Mouse (Mus musculus) retina, postnatal 1 day (tissue): ENCODE measurements around the gene Vps35.

Experiments
- DNase-seq: peaks from one replicate; pipeline ENCODE4 v3.0.0-alpha.2; 2012

Vps35 gene

DNA sequence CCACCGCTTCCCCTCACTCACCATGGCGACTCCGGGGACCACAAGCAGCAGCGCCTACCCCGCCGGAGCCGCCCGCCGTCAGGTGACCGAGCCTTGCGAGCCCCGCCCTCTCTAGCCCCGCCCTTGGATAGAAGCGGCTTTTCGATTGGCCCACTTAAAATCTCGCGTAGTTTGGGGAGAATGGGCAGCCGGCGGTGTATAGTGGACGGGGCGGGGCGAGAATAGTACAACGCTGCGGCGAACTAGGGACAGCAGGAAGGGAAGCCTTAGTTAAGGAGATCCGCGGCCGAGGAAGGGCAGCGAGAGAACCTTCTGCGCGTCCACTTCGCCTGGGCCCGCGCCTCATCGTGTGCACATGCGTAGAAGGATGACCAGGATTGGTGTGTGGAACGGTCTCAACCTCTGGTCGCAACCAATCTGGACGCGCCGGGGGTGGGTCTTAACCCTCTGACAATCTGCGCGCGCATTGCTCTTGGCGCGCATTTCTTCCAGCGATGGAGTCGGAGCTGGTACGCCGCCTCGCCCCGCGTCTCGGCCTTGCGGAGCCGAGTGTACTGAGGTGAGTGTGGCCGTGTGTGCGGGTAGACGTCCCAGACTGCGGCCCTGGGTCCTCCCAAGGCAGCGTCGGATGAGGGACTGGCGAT, at the start of gene Vps35, which contains the start of gene Orc6:
Vps35 (minus strand) TSS at position 369 of the 644 bp plus-strand sequence.
Orc6 (plus strand) TSS at position 199 of the 644 bp plus-strand sequence.
- DNase-seq, result peak; percentile 98

DNA sequence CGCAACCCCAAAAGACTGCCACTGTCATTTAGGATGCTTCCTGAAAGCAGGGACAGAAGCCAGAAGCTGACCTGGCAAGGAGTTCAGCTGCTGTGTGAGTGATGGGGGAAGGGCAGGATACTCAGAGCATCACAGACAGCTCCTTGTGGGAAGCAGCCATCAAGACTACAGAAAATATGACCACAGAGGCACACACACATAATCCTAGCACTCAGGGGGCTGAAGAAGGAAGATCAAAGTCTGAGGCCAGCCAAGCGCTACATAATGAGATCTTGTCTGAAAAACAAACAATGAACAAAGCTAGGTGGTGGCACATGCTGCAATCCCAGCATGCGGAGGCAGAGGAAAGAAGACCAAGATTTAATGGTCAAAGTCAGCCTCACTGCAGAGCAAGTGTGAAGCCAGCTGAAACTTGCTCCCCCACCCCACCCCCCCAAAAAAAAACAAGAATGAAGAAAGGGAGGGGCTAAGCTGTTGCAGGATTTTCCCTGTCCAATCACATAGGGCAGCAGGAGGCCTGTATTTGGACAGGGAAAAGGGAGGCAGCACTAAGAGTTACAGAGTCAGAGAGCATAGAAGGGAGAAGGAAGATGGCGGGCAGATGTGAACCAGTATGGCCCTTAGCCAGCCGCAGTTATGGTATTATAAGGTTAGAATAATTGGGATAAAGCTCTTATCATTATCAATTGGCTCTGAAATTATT, 40.4 kb upstream of the Vps35 start:
- peak; percentile 47 for DNase-seq

- no peak for DNase-seq
Measured at GRCm38 (mm10) chr8:85337681-85338080, 38.1 kb upstream of the Vps35 start.

DNA sequence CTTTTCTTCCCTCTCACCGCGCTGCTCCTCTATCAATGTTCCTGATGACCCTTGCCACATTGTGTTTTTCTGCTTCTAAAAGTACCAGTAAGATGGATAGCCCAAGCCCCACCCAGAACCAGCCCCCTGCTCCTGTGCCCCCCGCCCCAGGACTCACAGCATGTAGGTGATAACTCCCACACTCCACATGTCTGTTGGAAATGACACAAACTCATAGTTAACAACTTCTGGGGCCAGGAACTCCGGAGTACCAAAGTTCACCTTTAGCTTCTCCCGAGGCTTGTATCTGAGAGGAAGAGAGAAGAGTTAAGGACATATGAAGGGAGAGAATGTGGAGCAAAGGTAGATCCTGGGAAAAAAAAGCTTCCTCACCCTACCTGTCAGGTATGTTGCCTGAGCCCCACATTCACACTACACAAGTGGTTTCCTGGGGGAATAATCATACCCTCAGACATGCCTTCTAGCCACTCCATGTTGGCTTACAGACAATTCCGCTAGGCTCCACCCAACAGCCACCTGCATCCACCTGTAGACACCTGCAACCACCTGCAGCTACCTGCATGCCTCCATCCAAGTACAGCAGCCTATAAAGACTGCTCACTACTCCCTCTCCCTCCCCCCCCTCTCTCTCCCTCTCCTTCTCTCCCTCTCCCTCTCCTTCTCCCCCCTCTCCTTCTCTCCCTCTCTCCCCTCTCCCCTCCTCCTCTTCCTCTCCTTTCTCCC, 36.8 kb upstream of the Vps35 start:
- DNase-seq, result no peak

GRCm38 (mm10) chr8:85335105-85335504, 35.5 kb upstream of the Vps35 start:
- DNase-seq, result no peak

- DNase-seq, result no peak
Measured at GRCm38 (mm10) chr8:85329506-85329905, 29.9 kb upstream of the Vps35 start.

DNA sequence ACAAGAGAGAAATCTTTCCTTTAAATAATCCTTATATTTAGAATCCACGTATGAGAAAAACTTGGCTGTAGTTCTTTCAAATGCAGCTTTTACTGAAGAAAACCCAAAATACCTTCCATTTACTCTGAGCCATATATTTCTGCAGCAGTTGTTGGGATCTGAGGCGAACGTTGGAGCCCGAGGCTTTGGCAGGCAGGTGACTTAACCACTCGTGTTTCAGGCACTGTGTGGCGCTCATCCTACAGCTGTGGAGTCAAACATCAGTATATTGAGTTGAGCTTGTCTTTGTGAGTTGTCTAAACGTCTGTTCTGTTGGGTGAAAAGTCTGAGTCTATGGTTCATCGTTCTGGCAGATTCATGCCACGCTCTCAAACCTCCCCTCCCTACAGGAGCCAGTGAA, 27.4 kb upstream of the Vps35 start:
- no peak for DNase-seq

- DNase-seq, result no peak
Measured at GRCm38 (mm10) chr8:85323084-85323483, 23.5 kb upstream of the Vps35 start.

GRCm38 (mm10) chr8:85321981-85322380, 22.4 kb upstream of the Vps35 start:
- no peak for DNase-seq

DNA sequence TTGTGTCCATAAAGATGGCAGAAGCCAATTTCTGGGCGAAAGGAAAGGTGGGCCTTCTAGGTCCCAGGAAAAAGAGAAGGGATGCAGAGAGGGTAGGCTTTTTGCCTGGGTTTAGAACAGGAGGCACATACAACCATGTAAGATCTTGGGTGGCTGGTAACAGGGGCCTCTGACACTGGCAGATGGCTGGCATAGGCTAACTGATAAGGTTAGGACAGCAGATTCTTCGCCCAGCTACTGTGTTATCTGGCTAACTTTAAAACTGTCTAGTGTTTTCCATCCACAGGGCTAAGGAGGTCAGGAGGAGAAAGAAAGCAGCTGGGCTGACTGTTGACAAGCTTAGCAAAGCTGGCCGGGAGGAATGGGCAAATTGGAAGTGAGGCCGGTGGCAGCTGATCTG, 18.9 kb upstream of the Vps35 start:
- no peak for DNase-seq

- DNase-seq, result no peak
Measured at GRCm38 (mm10) chr8:85313036-85313435, 13.4 kb upstream of the Vps35 start.

DNA sequence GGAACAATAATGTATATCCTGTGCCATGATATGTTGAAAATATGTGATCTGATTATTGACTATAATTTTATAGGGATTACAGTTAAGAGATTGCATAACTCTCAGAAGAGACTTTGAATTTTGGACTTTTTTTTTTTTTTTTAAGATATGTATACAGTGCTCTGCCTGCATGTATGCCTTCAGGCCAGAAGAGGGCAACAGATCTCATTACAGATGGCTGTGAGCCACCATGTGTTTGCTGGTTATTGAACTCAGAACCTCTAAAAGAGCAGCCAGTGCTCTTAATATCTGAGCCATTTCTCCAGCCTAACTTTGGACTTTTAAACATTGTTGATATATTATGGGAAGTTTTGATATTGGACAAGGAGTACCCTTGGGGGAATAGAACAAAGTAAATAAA, 12.1 kb upstream of the Vps35 start:
- peak; percentile 36 for DNase-seq

GRCm38 (mm10) chr8:85308564-85308963, 9.0 kb upstream of the Vps35 start:
- DNase-seq, result no peak

- no peak for DNase-seq
Measured at GRCm38 (mm10) chr8:85303531-85303930, 3.9 kb upstream of the Vps35 start.

DNA sequence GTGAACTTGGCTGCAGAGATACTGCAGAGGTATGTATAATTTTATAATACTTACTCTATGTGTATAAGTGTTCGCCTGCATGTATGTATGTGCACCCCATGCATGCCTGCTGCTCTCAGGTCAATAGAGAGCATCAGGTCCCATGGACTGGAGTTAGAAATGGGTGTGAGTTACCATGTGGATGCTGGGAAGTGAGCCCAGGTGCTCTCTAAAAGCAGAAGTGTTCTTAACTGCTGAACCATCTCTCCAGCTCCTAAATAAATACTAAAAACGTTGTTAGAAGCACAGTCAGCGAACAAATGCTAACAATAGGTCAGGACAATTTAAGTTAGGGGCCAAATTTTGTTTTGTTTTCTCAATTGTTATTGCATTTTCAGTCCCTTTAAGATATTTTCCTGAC, 3.3 kb upstream of the Vps35 start:
- no peak for DNase-seq

DNA sequence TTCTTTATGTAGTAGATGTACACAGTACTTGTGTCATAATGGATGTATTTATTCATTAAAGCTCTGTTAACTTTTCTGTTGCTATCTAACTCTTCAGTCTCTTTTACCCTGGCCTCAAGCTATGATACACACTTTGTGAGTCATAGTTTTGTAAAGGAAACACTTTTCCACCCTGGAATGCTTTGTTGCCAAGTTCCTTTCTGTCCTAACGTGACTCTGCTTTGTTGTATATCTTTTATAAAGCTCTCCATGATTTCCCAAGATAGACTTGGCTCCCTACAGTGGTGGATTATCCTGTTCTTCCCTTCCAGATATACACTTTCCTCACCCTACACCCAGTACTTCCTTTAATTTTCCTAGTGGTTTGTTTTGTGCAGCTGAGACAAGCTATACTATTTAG, 2.3 kb upstream of the Vps35 start:
- DNase-seq, result no peak

DNA sequence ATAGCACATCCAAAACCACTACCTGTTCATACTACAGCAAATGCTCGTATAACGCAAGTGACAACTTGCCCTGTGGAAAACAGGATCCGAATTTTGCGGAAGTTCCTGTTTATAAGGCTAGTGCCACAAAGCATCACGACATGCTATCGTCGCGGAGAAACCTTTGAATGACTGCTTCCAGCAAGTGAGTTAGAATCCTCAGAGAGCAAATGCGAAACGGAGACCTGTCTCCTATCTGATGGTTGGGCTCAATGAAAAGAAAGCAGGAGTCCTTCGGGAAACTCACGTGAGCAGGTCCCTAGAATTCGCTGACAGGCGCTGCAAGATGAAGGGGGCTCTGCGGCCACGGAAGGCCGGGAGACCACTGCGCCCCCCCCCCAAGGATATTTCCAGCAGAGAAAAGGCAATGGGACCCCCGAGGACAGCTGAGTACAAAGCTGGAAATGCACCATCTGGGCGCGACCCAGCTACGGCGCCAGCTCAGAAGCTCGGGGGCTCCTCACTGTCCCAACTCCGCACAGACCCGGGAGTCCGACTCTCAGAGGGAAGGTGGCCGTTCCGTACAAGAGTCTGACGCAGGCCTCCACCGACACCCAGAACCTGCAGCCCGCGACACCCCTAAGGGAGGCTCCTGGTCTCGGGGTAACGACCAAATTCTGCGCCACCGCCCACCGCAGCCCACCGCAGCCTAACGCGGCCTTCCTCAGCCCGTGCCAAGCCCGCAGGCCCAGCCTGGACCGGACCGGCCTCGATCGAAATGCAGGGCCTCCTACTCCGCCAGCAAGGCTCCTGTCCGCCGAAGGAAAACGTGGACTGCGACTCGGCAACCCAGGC, 785 bp downstream of the Vps35 start:
- no peak for DNase-seq

DNA sequence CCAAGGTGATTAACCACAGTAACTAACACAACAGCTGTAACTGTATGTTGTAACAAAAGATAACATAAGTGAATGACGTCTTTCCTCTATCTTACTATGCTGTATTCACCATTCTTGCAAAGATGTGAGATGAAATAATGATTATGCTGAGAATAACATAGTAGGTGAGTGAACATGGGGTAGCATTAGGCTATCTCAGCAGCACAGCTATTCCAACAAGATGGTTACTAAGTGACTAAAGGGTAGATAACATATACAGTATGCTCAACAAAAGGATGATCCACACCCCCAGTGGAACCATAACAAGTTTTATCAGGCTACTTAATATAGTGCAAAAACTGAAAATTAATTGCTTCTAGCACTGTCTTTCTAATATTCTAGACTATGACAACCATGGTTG, 12.8 kb downstream of the Vps35 start:
- no peak for DNase-seq

- DNase-seq, result no peak
Measured at GRCm38 (mm10) chr8:85227297-85227696, 72.3 kb downstream of the Vps35 start.

- no peak for DNase-seq
Measured at GRCm38 (mm10) chr8:85225688-85226087, 73.9 kb downstream of the Vps35 start, which contains the start of gene Olfr371. Olfr371 (plus strand) TSS chr8:85225988.

DNA sequence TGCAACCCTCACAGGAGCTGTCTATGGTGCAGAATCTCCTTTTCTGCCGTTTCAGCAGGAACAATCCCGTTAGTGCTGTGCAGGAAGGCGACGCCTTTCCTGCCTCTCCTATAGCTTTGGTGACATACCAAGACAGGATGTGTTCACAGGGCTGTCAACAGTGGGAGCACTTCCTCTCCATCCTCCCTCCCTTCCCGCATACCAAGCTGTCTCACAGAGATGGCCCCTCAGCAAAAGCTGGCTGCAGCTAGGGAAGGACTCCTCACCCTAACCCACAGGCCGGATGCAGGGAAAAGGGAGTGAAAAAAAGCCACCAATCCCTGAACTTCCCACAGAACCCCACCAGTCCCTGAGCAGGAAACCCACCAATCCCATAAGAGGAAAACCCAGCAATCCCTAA, 78.6 kb downstream of the Vps35 start:
- DNase-seq, result no peak

GRCm38 (mm10) chr8:85220220-85220619, 79.4 kb downstream of the Vps35 start:
- no peak for DNase-seq
